Mouse (Mus musculus) cerebellum, adult 2 months (tissue): ENCODE results near the gene Pla2g4f. TPM values are rescaled to one million over a fixed set of nuclear protein-coding genes. Genes with fewer than 3 reads are reported as not detected.

ENCODE experiments used
- DNase-seq, 2 experiments: peaks; one replicate each; pipeline ENCODE4 v3.0.0; 2021
- H3K27ac ChIP-seq: fragments of 200-500 bp; 2 replicates; pipeline ENCODE4 v1.5.1; 2012; ENCODE audit warnings: low read length, control low read depth, inconsistent platforms; ENCODE audit not compliant: insufficient read depth
- H3K27me3 ChIP-seq: fragments of 200-500 bp; 2 replicates; pipeline ENCODE4 v1.6.1; 2012; ENCODE audit warnings: inconsistent platforms, mild to moderate bottlenecking, low read length, moderate library complexity; ENCODE audit not compliant: control insufficient read depth, insufficient read depth
- H3K4me1 ChIP-seq: fragments of 200-500 bp; 2 replicates; pipeline ENCODE4 v1.6.1; 2011; ENCODE audit warnings: low read length; ENCODE audit not compliant: control insufficient read depth, insufficient read depth
- H3K4me3 ChIP-seq: fragments of 200-500 bp; replicated peaks from 2 replicates; pipeline ENCODE3; 2011; ENCODE audit warnings: mild to moderate bottlenecking, low read depth, low read length, control low read depth; ENCODE audit not compliant: insufficient read depth
- CTCF ChIP-seq: fragments of 200-500 bp; IDR thresholded peaks from 2 replicates; pipeline ENCODE4 v1.5.1; 2011; ENCODE audit warnings: low read depth, mild to moderate bottlenecking, control low read depth, low read length, moderate library complexity, borderline replicate concordance; ENCODE audit not compliant: insufficient read depth
- POLR2A ChIP-seq: fragments of 200-500 bp; IDR thresholded peaks from 2 replicates; pipeline ENCODE4 v1.6.1; 2011; ENCODE audit warnings: low read length, control low read depth, borderline replicate concordance; ENCODE audit not compliant: insufficient read depth
- WGBS: fragments of 180-500 bp; shearing (Covaris S2); methylation state at CpG from one replicate; pipeline ENCODE4 v1.1.7; 2018; 5-methylcytosine and 5-hydroxymethylcytosine counted together
- polyA plus RNA-seq: library from polyadenylated mRNA; depleted of rRNA; stranded (reverse); fragments of >200 nt; gene quantifications from 2 replicates; pipeline ENCODE4 v1.2.3, GENCODE M21; 2012; rRNA removed

The Pla2g4f gene
- polyA plus RNA-seq, result 0.05 and 0.07 TPM in 2 replicates

- WGBS, result 20% methylated on average over 3 of the region's 3 CpGs
- Histone ChIP-seq H3K4me3 (no peak within 1 kb of the TSS), H3K4me1 (no peaks in the 10 kb centered on the region), H3K27me3 (no peaks in the 10 kb centered on the region), H3K27ac (no peak within 1 kb of the TSS)
- TF ChIP-seq CTCF (no peak), POLR2A (no peak)
- DNase-seq, result no peak
Observed at GRCm38 (mm10) chr2:120313976-120314375, at the start of gene Pla2g4f. TSS of gene Pla2g4f (minus strand) at chr2:120314165.

DNA sequence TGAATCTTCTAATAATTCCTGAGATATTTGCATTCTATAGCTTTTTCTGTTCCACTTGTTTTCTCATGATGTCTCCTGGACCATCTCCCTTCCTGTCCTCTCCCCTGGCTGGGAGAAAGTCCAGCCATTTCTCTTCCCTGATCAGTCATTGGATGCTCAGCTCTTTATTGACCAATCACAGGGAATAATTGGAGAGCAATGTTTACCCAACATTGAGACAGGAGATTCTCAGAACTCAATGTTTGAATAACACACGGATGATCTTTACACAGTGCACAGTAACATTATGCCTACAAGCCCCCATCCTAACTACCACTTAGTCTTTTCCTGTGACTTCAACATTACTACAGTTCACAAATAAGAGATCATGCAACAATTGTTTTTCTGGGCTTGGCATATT lies 46.5 kb upstream of the Pla2g4f start:
- no peaks in the 10 kb centered on the region for H3K27me3 ChIP-seq
- TF ChIP-seq CTCF, result no peak
- TF ChIP-seq POLR2A, result no peak
- no peak overlapping the region for H3K27ac ChIP-seq
- 87% methylated on average over 1 of the region's 1 CpGs for WGBS
- no peak overlapping the region for H3K4me3 ChIP-seq
- no peaks in the 10 kb centered on the region for H3K4me1 ChIP-seq
- no peak for DNase-seq

- WGBS, result 12% methylated on average over 44 of the region's 44 CpGs
- H3K4me1 ChIP-seq, result peaks cover 8% of the 10 kb centered on the region
- DNase-seq, result peak; percentile 85 to 86
- peak within 1 kb of the TSS; percentile 100 for H3K4me3 ChIP-seq
- H3K27ac ChIP-seq, result peak within 1 kb of the TSS; percentile 42
- no peaks in the 10 kb centered on the region for H3K27me3 ChIP-seq
- TF ChIP-seq POLR2A (peak; percentile 85), CTCF (no peak)
Observed at GRCm38 (mm10) chr2:120352682-120353646, 39.0 kb upstream of the Pla2g4f start, which contains the start of gene Vps39. TSS of gene Vps39 (minus strand) at chr2:120353137.

- Histone ChIP-seq H3K27me3 (no peaks in the 10 kb centered on the region), H3K4me3 (no peak overlapping the region), H3K27ac (no peak overlapping the region), H3K4me1 (peaks cover 8% of the 10 kb centered on the region)
- DNase-seq, result no peak
- no peak for TF ChIP-seq POLR2A
- no peak for TF ChIP-seq CTCF
- 78% methylated on average over 5 of the region's 5 CpGs for WGBS
Observed at GRCm38 (mm10) chr2:120351321-120351720, 37.4 kb upstream of the Pla2g4f start.

- no peak for DNase-seq
- 71% methylated on average over 9 of the region's 9 CpGs for WGBS
- Histone ChIP-seq H3K4me3 (no peak overlapping the region), H3K27me3 (no peaks in the 10 kb centered on the region), H3K4me1 (peaks cover 8% of the 10 kb centered on the region), H3K27ac (no peak overlapping the region)
- TF ChIP-seq CTCF (no peak), POLR2A (no peak)
Observed at GRCm38 (mm10) chr2:120348120-120348519, 34.2 kb upstream of the Pla2g4f start.

GRCm38 (mm10) chr2:120341741-120342140 lies 27.8 kb upstream of the Pla2g4f start:
- peak; percentile 60 to 68 for DNase-seq
- Histone ChIP-seq H3K27ac (no peak overlapping the region), H3K4me1 (peaks cover 4% of the 10 kb centered on the region; the same call in 1 of the 2 replicates), H3K27me3 (no peaks in the 10 kb centered on the region), H3K4me3 (no peak overlapping the region)
- TF ChIP-seq CTCF (no peak), POLR2A (no peak)
- WGBS, result 5% methylated on average over 1 of the region's 1 CpGs

DNA sequence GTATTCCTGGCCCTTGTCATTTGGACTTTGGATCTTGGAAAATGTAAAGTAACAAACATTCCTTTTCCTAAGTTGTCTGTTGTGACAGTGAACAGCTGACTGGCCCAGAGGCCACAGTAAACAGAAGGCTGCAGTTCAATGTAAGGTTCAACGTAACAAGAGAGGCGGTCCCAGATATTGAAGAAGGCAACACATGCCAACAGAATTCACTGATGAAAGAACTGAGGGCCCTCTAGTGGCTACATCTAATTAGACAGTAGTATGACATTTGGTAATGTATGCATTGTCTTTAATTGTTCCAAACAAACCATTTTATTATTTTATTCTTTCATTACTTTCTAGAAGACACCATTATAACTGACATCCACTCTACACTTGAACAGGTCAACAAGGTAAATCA lies 23.9 kb upstream of the Pla2g4f start:
- TF ChIP-seq CTCF (no peak), POLR2A (no peak)
- Histone ChIP-seq H3K27ac (no peak overlapping the region), H3K27me3 (no peaks in the 10 kb centered on the region), H3K4me1 (peaks cover 4% of the 10 kb centered on the region; the same call in 1 of the 2 replicates), H3K4me3 (no peak overlapping the region)
- 39% methylated on average over 2 of the region's 2 CpGs for WGBS
- no peak for DNase-seq

- no peak overlapping the region for H3K27ac ChIP-seq
Observed at GRCm38 (mm10) chr2:120331575-120331974, 17.6 kb upstream of the Pla2g4f start.

More at GRCm38 (mm10) chr2:120331575-120331974, 17.6 kb upstream of the Pla2g4f start:
- TF ChIP-seq CTCF (no peak), POLR2A (no peak)
- Histone ChIP-seq H3K27me3 (no peaks in the 10 kb centered on the region), H3K4me1 (no peaks in the 10 kb centered on the region), H3K4me3 (no peak overlapping the region)
- 78% methylated on average over 4 of the region's 4 CpGs for WGBS
- DNase-seq, result no peak
